Mouse (Mus musculus) bone marrow macrophage, adult 2 months (primary cell): ENCODE results near the gene Anapc2.

Source experiments
- CTCF ChIP-seq: IDR thresholded peaks from 2 replicates; pipeline ENCODE4 v1.5.1; 2012; ENCODE audit warnings: low read depth, mild to moderate bottlenecking, low read length, moderate library complexity
- POLR2A ChIP-seq: IDR thresholded peaks from 2 replicates; pipeline ENCODE4 v1.6.1; 2012; ENCODE audit warnings: mild to moderate bottlenecking, low read depth, low read length, borderline replicate concordance

DNA sequence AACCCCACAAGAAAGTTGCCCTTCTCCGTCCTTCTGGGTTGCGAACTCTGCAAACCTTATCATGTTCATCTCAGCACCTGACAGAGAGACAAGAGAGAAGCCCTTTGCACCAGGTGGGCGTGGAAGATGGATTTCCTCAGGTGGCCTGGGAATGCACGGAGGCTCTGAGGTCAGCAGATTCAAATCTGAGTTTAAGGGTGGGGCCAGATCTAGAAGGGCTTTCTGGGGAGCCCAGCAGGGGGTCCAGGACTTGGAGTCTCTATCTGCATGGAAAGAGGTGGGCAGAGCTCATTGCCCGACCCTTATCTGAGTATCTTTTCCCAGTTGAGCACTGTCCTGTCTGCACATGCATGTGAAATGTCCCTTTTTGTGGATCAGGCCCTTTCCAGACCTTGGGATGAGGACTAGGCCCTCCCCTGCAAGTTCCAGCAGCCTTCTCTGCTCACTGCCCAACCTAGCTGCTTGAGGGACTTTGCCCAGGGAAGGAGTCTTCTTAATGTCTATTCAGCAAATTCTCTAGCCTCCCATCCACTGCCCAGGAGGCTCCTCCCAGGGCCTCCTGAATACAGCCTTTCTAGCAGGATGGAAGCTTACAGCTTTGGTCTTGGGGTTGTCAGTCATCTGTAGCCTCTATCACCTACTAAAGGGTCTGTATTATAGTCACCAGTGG, 37.6 kb upstream of the Anapc2 start:
- no peak for TF ChIP-seq CTCF
- TF ChIP-seq POLR2A: no peak
